ENCODE assay signal across 13 mouse cellular contexts in genomic region chrX:169828136-169828535, GRCm38 (mm10). TPM values are rescaled to one million over a fixed set of nuclear protein-coding genes. Genes with fewer than 3 reads are reported as not detected.
A peak's percentile ranks its signal among the peaks of the same experiment; 100 is the strongest.
DNase-seq lines count a peak whose midpoint lies in the region; ATAC-seq lines count a peak whose summit lies in the region.
"Had no signal": no experiment of that assay in that cellular context is flagged by ENCODE, and none has a peak within 500 bp of the region (broad histone marks: within the 10 kb centered on the region; RNA-seq: fewer than 3 reads in every experiment).

No protein-coding gene starts in this region.

- no peaks in the 10 kb centered on the region for H3K4me1 ChIP-seq in kidney, embryonic 14.5 days (ENCODE audit: control insufficient read depth, insufficient read depth, low read length)
- H3K4me1 ChIP-seq in forebrain, embryonic 13.5 days, result peaks cover 9% of the 10 kb centered on the region; the same call in 1 of the 2 replicates
- no peaks in the 10 kb centered on the region for H3K4me1 ChIP-seq in lung, embryonic 16.5 days (replicated peaks; ENCODE audit: control insufficient read depth, insufficient read depth, low read length)
- no peaks in the 10 kb centered on the region for H3K4me1 ChIP-seq in neural tube, embryonic 15.5 days

- H3K4me2 ChIP-seq in kidney, embryonic 14.5 days (replicated peaks; ENCODE audit: low read depth, low read length), result 0 out of 2 replicates have a peak overlapping the region, but pooled peaks have one; percentile 17
- H3K4me2 ChIP-seq in forebrain, embryonic 13.5 days, result peak overlapping the region; percentile 50
- H3K4me2 ChIP-seq in lung, embryonic 16.5 days (ENCODE audit: low read depth, low read length), result peak overlapping the region; percentile 25
- peak overlapping the region; percentile 29 for H3K4me2 ChIP-seq in neural tube, embryonic 15.5 days

- DNase-seq in kidney, adult 18-20 months, result no peak
- DNase-seq in adrenal gland, postnatal 25 days, result no peak
- DNase-seq in B cell, adult 2 months, result no peak
- DNase-seq: adrenal gland, adult 8-10 months; heart, adult 2 months had no signal

- no peak overlapping the region for H3K4me3 ChIP-seq in kidney, embryonic 14.5 days (ENCODE audit: low read length)
- peak overlapping the region; percentile 29 for H3K4me3 ChIP-seq in forebrain, embryonic 13.5 days
- no peak overlapping the region for H3K4me3 ChIP-seq in lung, embryonic 16.5 days (ENCODE audit: low read length)
- no peak overlapping the region for H3K4me3 ChIP-seq in neural tube, embryonic 15.5 days (replicated peaks)
- H3K4me3 ChIP-seq: heart, adult 2 months had no signal

- no peaks in the 10 kb centered on the region for H3K9me3 ChIP-seq in kidney, embryonic 14.5 days (ENCODE audit: control insufficient read depth, low read length)
- no peaks in the 10 kb centered on the region for H3K9me3 ChIP-seq in forebrain, embryonic 13.5 days (replicated peaks)
- no peaks in the 10 kb centered on the region for H3K9me3 ChIP-seq in lung, embryonic 16.5 days (ENCODE audit: control insufficient read depth, low read length)
- no peaks in the 10 kb centered on the region for H3K9me3 ChIP-seq in neural tube, embryonic 15.5 days (replicated peaks)

- WGBS in kidney, embryonic 14.5 days, result 37% methylated on average over 5 of the region's 5 CpGs
- WGBS in forebrain, embryonic 13.5 days, result 26% methylated on average over 5 of the region's 5 CpGs
- WGBS in lung, embryonic 16.5 days, result 40% methylated on average over 5 of the region's 5 CpGs
- 26% methylated on average over 5 of the region's 5 CpGs for WGBS in neural tube, embryonic 15.5 days

- H3K9ac ChIP-seq in kidney, embryonic 14.5 days (ENCODE audit: low read depth, low read length), result no peak overlapping the region
- peak overlapping the region; percentile 48 for H3K9ac ChIP-seq in forebrain, embryonic 13.5 days
- no peak overlapping the region for H3K9ac ChIP-seq in lung, embryonic 16.5 days (ENCODE audit: low read length)
- no peak overlapping the region for H3K9ac ChIP-seq in neural tube, embryonic 15.5 days (replicated peaks)

- no peak for ATAC-seq in kidney, embryonic 14.5 days (ENCODE audit: low FRiP score, low TSS enrichment)
- peak; percentile 48; the same call in 1 of the 2 replicates for ATAC-seq in forebrain, embryonic 13.5 days
- ATAC-seq in lung, embryonic 16.5 days (ENCODE audit: low read depth), result no peak
- no peak for ATAC-seq in neural tube, embryonic 15.5 days (ENCODE audit: low FRiP score)
- no peak for ATAC-seq in megakaryocyte-erythroid progenitor cell, adult 5-6 weeks (replicated peaks; ENCODE audit: low FRiP score, low TSS enrichment, poor library complexity, severe bottlenecking)

- no peak overlapping the region for H3K27ac ChIP-seq in kidney, embryonic 14.5 days (ENCODE audit: low read depth, low read length)
- H3K27ac ChIP-seq in forebrain, embryonic 13.5 days, result peak overlapping the region; percentile 82
- H3K27ac ChIP-seq in lung, embryonic 16.5 days (ENCODE audit: low read length), result peak overlapping the region; percentile 36
- H3K27ac ChIP-seq in neural tube, embryonic 15.5 days (replicated peaks), result no peak overlapping the region
- H3K27ac ChIP-seq: heart, adult 2 months had no signal

- no peaks in the 10 kb centered on the region for H3K36me3 ChIP-seq in kidney, embryonic 14.5 days (ENCODE audit: control insufficient read depth, insufficient read depth, low read length)
- no peaks in the 10 kb centered on the region for H3K36me3 ChIP-seq in forebrain, embryonic 13.5 days (ENCODE audit: poor library complexity, severe bottlenecking)
- H3K36me3 ChIP-seq in lung, embryonic 16.5 days (ENCODE audit: control insufficient read depth, insufficient read depth, low read length), result no peaks in the 10 kb centered on the region
- no peaks in the 10 kb centered on the region for H3K36me3 ChIP-seq in neural tube, embryonic 15.5 days

- no peaks in the 10 kb centered on the region; the same call in 1 of the 2 replicates for H3K27me3 ChIP-seq in kidney, embryonic 14.5 days (ENCODE audit: control insufficient read depth, insufficient read depth, low read length)
- peaks cover 9% of the 10 kb centered on the region; the same call in 1 of the 2 replicates for H3K27me3 ChIP-seq in forebrain, embryonic 13.5 days
- peaks cover 2% of the 10 kb centered on the region; the same call in 1 of the 2 replicates for H3K27me3 ChIP-seq in lung, embryonic 16.5 days (ENCODE audit: control insufficient read depth, insufficient read depth, low read depth, low read length)
- peaks cover 7% of the 10 kb centered on the region for H3K27me3 ChIP-seq in neural tube, embryonic 15.5 days (replicated peaks)

RNA-seq across cellular contexts. Expression of gene 4933400A11Rik, which starts 48.7 kb away (rescaled TPM):
- polyA plus RNA-seq in kidney, embryonic 14.5 days (2014; fragmentation: Nextera tagmentation; extraction: Ambion mirVana), result not detected in 2 replicates
- not detected in 2 replicates for polyA plus RNA-seq in forebrain, embryonic 13.5 days (2015; fragmentation: Nextera tagmentation; extraction: Ambion mirVana)
- not detected in 2 replicates for polyA plus RNA-seq in lung, embryonic 16.5 days (2015; fragmentation: Nextera tagmentation; extraction: Ambion mirVana)
- polyA plus RNA-seq in neural tube, embryonic 15.5 days (2015; fragmentation: Nextera tagmentation; extraction: Ambion mirVana), result not detected in 2 replicates
- total RNA-seq in adrenal gland, postnatal 25 days (2021), result not detected in 2 replicates
- total RNA-seq in megakaryocyte-erythroid progenitor cell, adult 5-6 weeks (2014; fragmentation: Nextera tagmentation), result not detected in 2 replicates
- total RNA-seq in megakaryocyte-erythroid progenitor cell, adult 5-6 weeks (2017), result not detected in 2 replicates
- total RNA-seq: adrenal gland, adult 8-10 months; heart, adult 2 months; layer of hippocampus, adult 18-20 months had no signal
- polyA plus RNA-seq: C2C12; embryonic facial prominence, embryonic 11.5 days; heart, adult 2 months had no signal

Comparison
In these comparisons a context has a peak if more than half of its experiments do, and no peak if none do; other contexts are left out.
1. H3K27ac ChIP-seq: peak in forebrain, embryonic 13.5 days (single experiment) and lung, embryonic 16.5 days (single experiment); none in kidney, embryonic 14.5 days (single experiment) and neural tube, embryonic 15.5 days (single experiment).
2. Peak in every context shown above with its lines, with median percentiles within 50 percentile points of each other: H3K4me2 ChIP-seq.